Mouse (Mus musculus) liver, adult 2 months (tissue): ENCODE measurements at regions not wholly inside any gene's neighbourhood (a gene's known extent, or its start where the extent isn't known, plus 50 kb on each side); places are given as distances from the start of the nearest gene placed in this dataset.

Source experiments
- DNase-seq: peaks from one replicate; pipeline ENCODE4 v3.0.0-alpha.2; 2011; ENCODE audit warnings: low read depth, low spot score; ENCODE audit errors: extremely low read depth
- H3K27ac ChIP-seq: fragments of 200-500 bp; replicated peaks from 2 replicates; pipeline ENCODE4 v1.5.1; 2012; ENCODE audit warnings: low read depth, mild to moderate bottlenecking, control low read depth, inconsistent platforms, low read length; ENCODE audit not compliant: insufficient read depth
- H3K27me3 ChIP-seq: fragments of 200-500 bp; 2 replicates; pipeline ENCODE4 v1.6.1; 2012; ENCODE audit warnings: mild to moderate bottlenecking, moderate library complexity, low read length, inconsistent platforms; ENCODE audit not compliant: control insufficient read depth, insufficient read depth
- H3K36me3 ChIP-seq: fragments of 200-500 bp; 2 replicates; pipeline ENCODE4 v1.6.1; 2012; ENCODE audit warnings: low read length, inconsistent platforms; ENCODE audit not compliant: control insufficient read depth, insufficient read depth
- H3K4me1 ChIP-seq: fragments of 200-500 bp; 2 replicates; pipeline ENCODE4 v1.6.1; 2011; ENCODE audit warnings: low read length; ENCODE audit not compliant: control insufficient read depth, insufficient read depth
- H3K4me3 ChIP-seq: fragments of 200-500 bp; 2 replicates; pipeline ENCODE4 v1.5.1; 2011; ENCODE audit warnings: low read depth, mild to moderate bottlenecking, control low read depth, low read length, moderate library complexity; ENCODE audit not compliant: insufficient read depth
- H3K79me2 ChIP-seq: fragments of 200-500 bp; 2 replicates; pipeline ENCODE4 v1.6.1; 2012; ENCODE audit warnings: inconsistent platforms, mild to moderate bottlenecking, low read length, moderate library complexity; ENCODE audit not compliant: control insufficient read depth, insufficient read depth
- H3K9ac ChIP-seq: fragments of 200-500 bp; 2 replicates; pipeline ENCODE4 v1.6.1; 2012; ENCODE audit warnings: low read depth, mild to moderate bottlenecking, control low read depth, inconsistent platforms, low read length
- CTCF ChIP-seq: fragments of 200-500 bp; IDR thresholded peaks from 2 replicates; pipeline ENCODE4 v1.5.1; 2011; ENCODE audit warnings: low read depth, low read length, control low read depth
- POLR2A ChIP-seq: fragments of 200-500 bp; IDR thresholded peaks from 2 replicates; pipeline ENCODE4 v1.6.1; 2011; ENCODE audit warnings: low read length, control low read depth; ENCODE audit not compliant: insufficient read depth; ENCODE audit errors: extremely low read depth
- WGBS: fragments of 180-500 bp; shearing (Covaris S2); methylation state at CpG from one replicate; pipeline ENCODE4 v1.1.7; 2018; 5-methylcytosine and 5-hydroxymethylcytosine counted together

DNA sequence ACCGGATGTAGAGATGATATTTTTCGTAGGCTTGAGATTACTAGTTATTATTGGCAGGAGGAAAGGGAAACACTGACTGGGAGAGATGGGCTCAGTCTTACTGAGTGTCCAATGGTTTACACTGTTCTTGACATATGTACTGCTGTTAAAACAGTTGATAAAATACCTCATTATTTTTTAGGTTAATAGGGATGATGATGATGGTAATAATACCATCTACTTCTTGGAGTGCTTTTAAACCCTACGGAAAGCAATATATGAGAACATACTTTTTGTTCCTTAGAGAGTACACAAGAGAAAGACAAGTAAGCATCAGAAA, 216.6 kb upstream of the Tacr3 start:
- no peak for TF ChIP-seq CTCF
- no peak for TF ChIP-seq POLR2A
- H3K36me3 ChIP-seq = no peaks in the 10 kb centered on the region
- H3K4me3 ChIP-seq = no peak overlapping the region
- DNase-seq = no peak
- H3K9ac ChIP-seq = no peak overlapping the region
- no peaks in the 10 kb centered on the region for H3K79me2 ChIP-seq
- H3K27me3 ChIP-seq = no peaks in the 10 kb centered on the region
- 85% methylated on average over 3 of the region's 3 CpGs for WGBS
- no peak overlapping the region for H3K27ac ChIP-seq
- no peaks in the 10 kb centered on the region for H3K4me1 ChIP-seq

DNA sequence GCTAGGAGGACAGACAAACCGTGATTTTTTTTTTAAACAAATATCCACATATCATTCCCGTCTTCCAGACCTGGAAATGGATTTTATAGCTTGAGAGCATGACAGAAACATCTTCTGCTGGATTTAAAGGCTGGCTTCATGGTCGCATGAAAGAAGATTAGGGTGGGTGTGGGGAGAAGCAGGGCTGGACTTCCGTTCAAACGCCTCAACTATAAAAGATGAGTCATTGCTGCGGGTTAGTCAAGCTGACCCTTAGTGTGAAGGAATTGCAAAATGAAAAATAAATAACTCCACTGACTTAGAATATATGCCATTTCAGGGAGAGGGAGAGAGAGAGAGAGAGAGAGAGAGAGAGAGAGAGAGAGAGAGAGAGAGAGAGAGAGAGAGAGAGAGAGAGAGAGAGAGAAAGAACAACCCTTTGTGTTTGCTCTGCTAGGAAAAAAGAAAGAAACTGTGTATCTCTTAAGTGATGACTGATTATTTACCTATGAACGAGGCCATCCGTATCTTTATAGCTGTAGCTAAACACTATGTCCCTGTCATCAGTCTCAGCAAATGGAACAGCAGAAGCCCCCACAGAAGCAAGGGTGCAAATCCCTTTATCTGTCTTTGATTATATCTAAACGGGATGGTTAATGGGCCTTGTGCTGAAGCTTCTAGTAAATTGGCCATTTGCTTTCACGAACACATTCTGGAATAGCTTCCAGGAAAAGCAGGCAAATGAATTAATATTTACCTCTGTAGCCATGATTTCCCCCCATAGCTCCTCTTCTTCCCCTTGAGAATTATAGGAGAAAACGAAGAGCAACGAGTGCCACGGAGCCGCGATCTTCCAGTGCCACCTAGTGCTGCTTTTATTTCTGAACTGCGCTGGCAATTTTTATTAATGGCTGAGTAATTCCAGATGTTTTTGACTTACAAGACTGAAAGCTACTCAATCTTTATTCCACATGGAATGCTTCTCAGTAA, 199.4 kb upstream of the Tacr3 start:
- Histone ChIP-seq H3K9ac (no peak overlapping the region), H3K27me3 (no peaks in the 10 kb centered on the region), H3K4me1 (no peaks in the 10 kb centered on the region), H3K36me3 (no peaks in the 10 kb centered on the region), H3K27ac (no peak overlapping the region), H3K79me2 (no peaks in the 10 kb centered on the region), H3K4me3 (no peak overlapping the region)
- 36% methylated on average over 16 of the region's 16 CpGs for WGBS
- no peak for TF ChIP-seq POLR2A
- peak; percentile 53 for TF ChIP-seq CTCF
- DNase-seq = no peak

DNA sequence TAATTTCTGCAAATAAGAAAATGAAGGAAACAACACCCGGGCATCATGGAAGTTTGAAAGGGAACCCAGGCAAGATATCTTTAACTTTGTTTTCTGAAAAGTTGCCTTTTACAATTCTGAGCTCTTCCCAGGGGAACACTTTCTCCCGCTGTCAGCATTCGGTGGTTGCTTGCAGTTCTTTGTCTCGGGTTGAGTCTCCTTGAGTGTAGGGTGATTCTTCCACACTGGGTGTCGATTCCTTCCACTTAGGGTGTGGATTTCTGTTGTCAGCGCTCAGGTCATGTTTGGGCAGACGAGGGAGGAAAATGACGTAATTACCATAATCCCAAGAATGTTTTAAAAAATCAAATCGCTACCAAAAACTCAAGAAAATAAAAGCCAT, 198.7 kb upstream of the Tacr3 start:
- H3K9ac ChIP-seq = no peak overlapping the region
- H3K4me3 ChIP-seq = no peak overlapping the region
- TF ChIP-seq CTCF (no peak), POLR2A (no peak)
- no peaks in the 10 kb centered on the region for H3K79me2 ChIP-seq
- H3K27ac ChIP-seq = no peak overlapping the region
- no peaks in the 10 kb centered on the region for H3K36me3 ChIP-seq
- H3K27me3 ChIP-seq = no peaks in the 10 kb centered on the region
- DNase-seq = no peak
- H3K4me1 ChIP-seq = no peaks in the 10 kb centered on the region
- WGBS = 54% methylated on average over 9 of the region's 9 CpGs

DNA sequence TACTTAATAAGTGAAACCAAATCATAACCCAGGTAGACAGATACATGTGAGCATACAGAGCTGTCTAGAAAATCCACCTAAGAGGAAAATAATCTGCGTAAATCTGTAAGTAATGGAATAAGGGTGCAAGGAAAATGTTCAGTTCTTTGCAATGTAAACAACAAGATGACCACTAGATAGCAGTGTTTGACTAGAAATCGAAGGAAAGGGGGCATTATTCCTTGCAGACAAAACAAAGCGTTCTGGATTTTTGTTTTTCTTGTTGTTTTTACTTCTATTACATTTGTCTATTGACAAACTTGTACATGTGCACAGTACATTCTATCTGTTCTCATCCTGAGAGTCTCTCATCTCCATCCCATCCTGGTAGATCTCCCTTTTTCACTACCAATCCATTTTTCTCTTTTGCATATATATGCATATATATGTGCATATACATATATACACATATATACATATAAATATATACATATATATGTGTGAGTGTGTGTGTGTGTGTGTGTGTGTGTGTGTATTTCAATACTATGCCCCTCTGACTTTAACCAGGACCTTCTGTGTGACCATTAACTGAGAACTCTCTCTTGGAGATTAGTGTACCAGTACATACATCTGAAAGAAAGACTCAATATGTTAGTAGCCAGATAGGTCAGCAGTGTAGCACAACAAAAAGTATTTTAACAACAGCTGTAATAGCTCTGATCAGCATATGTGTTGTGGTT, 179.9 kb upstream of the Tacr3 start:
- no peak for DNase-seq
- WGBS = 55% methylated on average over 3 of the region's 3 CpGs
- TF ChIP-seq CTCF (no peak), POLR2A (no peak)
- Histone ChIP-seq H3K4me1 (no peaks in the 10 kb centered on the region), H3K36me3 (no peaks in the 10 kb centered on the region), H3K79me2 (no peaks in the 10 kb centered on the region), H3K27me3 (no peaks in the 10 kb centered on the region; the same call in 1 of the 2 replicates), H3K9ac (no peak overlapping the region), H3K4me3 (no peak overlapping the region), H3K27ac (no peak overlapping the region)

DNA sequence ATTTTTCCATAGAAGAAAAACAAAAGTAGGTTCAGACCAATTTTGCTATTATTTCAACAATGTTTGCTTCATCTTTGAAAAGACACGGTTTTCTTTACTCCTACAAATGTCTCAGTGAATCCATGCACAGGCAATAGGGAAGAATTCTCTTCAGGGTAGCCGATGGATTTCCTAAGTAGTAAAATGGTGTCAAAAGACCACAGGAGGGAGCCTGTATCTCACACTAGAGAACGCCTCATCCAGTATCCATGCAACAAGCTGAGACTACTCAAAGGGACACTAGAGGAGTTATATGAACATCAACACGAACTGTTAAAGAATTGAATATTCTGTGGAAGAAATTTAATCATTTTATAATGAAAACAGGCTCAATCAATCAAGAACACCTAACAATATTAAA, 174.8 kb upstream of the Tacr3 start:
- DNase-seq = no peak
- Histone ChIP-seq H3K36me3 (no peaks in the 10 kb centered on the region), H3K4me3 (no peak overlapping the region), H3K79me2 (no peaks in the 10 kb centered on the region), H3K27ac (no peak overlapping the region), H3K27me3 (no peaks in the 10 kb centered on the region), H3K9ac (no peak overlapping the region), H3K4me1 (no peaks in the 10 kb centered on the region)
- TF ChIP-seq POLR2A (no peak), CTCF (no peak)
- 38% methylated on average over 4 of the region's 4 CpGs for WGBS

DNA sequence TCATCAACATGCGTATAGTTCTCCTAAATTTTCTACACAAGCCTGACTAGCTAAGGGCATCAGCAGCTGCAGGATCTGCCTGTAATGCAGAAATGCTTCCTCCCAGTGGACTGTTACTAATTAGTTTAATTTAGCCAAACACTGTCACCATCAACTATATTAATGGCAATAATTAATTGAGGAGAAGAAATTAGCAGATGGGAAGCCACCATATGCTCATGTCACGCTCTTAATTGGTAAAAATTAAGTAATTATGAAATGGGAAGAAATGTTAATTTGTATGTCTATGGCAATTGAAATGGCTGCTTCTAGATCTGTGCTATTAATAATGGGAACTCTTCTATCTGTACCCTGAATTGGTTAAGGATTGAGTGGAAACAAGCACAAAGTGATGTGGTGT, 133.9 kb upstream of the Tacr3 start:
- TF ChIP-seq CTCF (no peak), POLR2A (no peak)
- H3K27me3 ChIP-seq = no peaks in the 10 kb centered on the region
- H3K79me2 ChIP-seq = no peaks in the 10 kb centered on the region
- no peak overlapping the region for H3K4me3 ChIP-seq
- no peaks in the 10 kb centered on the region for H3K4me1 ChIP-seq
- no peak overlapping the region for H3K27ac ChIP-seq
- WGBS = 93% methylated on average over 2 of the region's 2 CpGs
- H3K36me3 ChIP-seq = no peaks in the 10 kb centered on the region
- no peak for DNase-seq
- H3K9ac ChIP-seq = no peak overlapping the region
